Mouse (Mus musculus) liver, embryonic 14.5 days (tissue): ENCODE results near the gene Nop14.

Experiments
- CTCF ChIP-seq: IDR thresholded peaks from 2 replicates; pipeline ENCODE4 v1.5.1; 2016; ENCODE audit warnings: antibody characterized with exemption, low read depth, control low read depth
- EP300 ChIP-seq: IDR thresholded peaks from 2 replicates; pipeline ENCODE4 v1.6.1; 2016; ENCODE audit warnings: antibody characterized with exemption, low read depth

DNA sequence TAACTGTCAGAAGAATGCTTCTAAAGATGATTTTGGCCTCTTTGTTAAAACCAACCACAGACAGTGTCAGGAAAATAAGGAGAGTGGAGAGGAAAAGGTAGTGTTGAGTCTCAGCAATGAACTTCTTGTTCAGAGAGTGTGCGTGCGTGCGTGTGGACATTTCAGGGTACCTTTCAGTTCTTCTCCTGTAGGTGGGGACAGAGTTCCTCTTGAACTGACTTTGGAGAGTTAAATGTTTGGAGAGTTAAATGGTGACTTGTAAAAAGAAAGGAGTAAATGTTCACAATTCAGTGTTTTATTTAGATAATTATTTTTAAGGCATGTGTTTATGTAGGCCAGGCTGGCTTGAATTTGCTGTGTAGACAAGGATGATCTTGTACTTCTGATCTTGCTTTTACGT lies 10.3 kb upstream of the Nop14 start:
- TF ChIP-seq EP300: no peak
- TF ChIP-seq CTCF: peak; percentile 41
